Mouse (Mus musculus): ENCODE data around the gene Cyp4f39. TPM values are rescaled to one million over a fixed set of nuclear protein-coding genes. Genes with fewer than 3 reads are reported as not detected.
A peak's percentile ranks its signal among the peaks of the same experiment; 100 is the strongest.

Gene Cyp4f39
- total RNA-seq (2021), result not detected

DNA sequence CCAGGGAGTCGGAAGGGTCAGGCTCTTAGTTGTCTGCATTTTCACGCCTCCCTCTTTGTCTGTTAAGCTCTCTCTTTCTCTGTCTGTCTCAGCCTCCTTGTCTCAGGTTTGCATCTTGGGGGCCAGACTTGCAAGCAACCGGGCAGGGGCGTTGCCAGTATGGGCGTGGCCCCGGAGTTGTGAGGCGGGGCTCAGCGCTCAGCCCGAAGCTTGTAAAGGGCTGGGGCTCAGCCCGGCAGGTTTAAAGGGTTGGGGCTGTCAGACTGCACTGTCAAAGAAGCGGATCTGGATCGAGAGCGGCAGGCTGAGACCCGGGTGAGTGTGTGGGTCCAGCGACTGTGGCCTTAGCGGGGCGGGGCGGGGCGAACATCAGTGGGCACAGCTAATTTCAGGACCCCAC lies at the start of gene Cyp4f39:
Gene Cyp4f39 (plus strand): TSS at position 242 of the 400 bp plus-strand sequence.
- peak; percentile 8 to 11 for DNase-seq

DNA sequence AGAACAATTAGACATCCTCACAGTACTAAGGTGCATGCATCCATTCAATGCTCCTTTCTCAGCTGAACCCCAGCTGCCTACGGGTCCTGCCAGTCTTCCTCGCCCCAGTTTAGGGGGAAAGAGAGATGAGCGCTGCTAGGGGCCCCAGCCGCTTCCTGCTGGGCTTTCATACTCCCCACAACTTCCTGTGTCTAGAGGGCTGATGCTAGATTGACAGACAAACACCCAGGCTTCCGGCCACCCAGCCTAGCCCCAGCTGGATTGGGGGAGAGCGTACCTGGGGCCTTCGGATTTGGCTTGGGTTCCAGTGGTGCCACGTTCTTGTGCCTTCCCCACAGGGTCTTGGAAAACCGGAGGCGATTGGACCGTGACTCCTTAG lies 49.8 kb upstream of the Cyp4f39 start:
- intact Hi-C loops (cut with DNase I), result no loop called here
- no peak for DNase-seq

More for the DNA sequence above, at the start of gene Cyp4f39:
- intact Hi-C loops (cut with DNase I), result no loop called here

DNA sequence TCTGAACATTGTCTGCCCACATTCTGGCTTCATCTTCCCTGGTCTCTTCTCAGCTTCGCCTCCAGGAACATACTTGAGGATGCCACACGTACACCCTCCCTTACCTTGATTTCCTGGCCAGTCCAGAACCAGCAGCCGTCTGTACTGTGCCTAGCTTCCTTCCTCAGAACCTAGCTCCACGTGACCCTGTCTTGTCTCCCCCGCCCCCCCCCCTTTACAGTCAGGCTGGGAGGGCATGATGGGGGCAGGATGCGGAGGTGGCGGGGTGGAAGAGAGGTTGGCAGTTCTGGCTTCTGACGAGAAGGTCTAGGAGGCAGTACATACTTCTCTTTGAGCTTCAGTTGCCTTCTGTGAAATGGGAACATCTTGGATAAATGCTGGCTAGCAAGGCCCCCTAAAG lies 49.1 kb upstream of the Cyp4f39 start, which contains the start of gene Rasal3:
Gene Rasal3 (minus strand): TSS at position 167 of the 400 bp plus-strand sequence.
- intact Hi-C loops (cut with DNase I), result no loop called here
- DNase-seq, result no peak

DNA sequence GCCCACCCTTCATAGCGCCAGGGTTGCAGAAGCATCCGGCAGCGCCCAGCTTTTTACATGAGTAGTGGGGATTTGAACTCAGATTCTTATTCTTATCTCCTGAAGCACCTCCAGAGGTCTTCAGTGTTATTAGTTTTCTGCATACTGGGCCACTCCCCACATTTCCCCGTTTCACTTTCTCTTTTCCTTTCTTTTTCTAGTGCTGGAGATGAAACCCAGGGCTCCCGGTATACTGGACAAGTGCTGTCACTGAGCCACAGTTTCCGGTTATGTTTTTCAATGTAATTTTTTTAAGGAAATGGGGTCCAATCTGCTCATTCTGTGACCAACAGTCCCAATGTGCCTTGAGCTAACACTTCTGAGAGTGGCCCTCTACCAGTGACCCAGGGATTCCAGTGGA lies 40.6 kb upstream of the Cyp4f39 start:
- intact Hi-C loops (cut with DNase I), result no loop called here
- DNase-seq, result no peak

DNA sequence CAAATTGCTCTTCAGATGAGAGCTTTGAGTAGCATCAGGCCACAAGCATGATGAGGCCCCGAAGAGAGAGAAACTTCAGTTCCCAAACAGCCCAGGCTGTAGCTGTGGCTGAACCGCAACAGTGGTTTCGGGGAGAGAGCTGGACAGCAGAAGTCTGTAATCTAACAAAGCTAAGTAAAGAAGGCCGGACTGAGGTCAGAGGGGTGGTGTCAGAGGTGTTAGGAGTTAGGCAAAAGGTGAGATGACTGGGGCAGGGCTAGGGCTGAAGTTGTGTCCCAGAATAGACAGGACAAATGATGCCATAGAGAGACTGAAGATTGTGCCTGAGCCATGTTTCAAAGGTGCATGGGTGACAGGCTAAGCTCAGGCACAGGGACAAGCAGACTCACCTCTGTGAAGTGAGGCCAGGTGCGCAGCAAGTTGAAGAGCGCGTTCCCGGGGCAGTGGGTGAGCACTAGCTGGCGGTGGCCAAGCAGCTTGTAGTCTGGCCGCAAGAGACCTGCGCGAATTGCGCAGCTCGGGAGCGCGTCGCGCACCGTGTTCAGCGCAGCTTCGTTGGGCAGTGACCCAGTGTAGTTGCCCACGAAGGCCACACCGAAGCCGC lies 37.0 kb upstream of the Cyp4f39 start:
- DNase-seq, result no peak
- intact Hi-C loops (cut with DNase I), result no loop called here

DNA sequence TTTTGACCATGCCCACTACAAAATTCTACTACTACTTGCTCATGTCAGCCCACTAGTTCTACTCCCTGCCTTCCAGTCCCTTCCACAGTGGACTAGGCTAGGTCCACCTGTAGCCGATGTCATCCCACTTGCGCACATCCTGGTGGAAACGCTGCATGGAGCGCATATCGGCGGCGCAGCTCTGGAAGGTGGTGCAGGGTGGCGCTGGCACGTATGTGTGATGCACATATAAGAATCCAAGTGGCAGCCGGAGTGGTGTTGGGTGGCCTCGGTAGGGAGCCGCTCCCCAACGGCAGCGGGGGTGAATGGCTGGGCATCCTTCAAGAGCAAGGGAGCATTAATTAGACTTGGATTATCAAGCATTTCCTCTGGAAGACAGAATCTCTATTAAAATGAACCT lies 35.8 kb upstream of the Cyp4f39 start:
- no peak for DNase-seq
- intact Hi-C loops (cut with DNase I), result no loop called here

DNA sequence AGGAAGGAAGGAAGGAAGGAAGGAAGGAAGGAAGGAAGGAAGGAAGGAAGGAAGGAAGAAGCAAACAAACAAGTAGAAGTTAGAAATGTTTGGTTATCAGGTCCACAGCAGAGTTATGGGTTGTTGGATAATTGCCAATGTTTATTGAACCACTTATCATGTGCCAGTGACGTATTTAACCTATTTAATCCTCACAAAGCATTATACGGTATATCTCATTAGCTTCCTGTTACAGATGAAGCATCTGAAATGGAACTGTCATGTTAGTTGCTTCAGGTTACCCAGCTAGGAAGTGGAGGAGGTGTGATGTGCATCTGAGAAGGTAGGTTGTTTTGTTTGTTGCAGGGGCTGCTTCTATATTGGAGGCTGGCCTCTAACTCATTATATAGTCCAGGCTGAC lies 32.5 kb upstream of the Cyp4f39 start:
- DNase-seq, result no peak
- intact Hi-C loops (cut with DNase I), result no loop called here

DNA sequence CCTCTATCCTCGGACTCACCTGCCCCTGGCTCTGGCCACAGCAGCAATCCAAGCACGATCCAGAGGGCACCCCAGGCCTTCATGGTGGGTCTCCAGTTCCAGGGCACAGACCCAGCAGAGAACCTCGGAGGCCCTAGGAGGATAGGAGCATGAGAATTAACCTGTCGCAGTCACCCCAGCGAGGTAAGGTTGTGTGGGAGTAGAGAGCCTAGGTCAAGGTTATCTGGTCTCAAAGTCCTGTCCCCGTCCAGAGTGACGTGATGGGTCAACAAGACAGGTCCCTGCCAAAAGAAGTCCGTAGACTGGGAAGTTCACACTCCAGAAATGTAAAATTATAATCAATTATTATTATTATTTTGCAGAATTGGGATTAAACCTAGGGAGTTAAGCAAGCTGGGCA lies 31.7 kb upstream of the Cyp4f39 start:
- intact Hi-C loops (cut with DNase I), result no loop called here
- no peak for DNase-seq

DNA sequence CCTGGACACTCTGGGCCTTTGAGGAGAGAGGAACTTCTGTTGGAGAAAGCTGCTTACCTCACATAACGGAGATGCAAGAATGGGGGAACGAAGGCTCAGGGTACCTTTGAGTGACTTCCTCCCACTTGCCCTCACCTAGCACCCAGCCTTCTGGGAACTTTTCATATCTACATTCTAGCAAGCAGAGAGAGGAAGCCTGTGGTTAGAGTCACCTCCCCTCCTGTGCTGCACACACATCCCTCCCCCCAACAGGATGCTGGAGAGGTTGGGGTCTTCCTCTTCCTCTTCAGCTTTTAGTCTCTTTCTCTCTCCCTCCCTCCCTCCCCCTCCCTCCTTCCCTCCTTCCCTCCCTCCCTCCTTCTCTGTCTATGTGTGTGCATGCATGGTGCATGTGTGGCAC lies 28.5 kb upstream of the Cyp4f39 start, which contains the start of gene Pglyrp2:
Gene Pglyrp2 (minus strand): TSS at position 134 of the 400 bp plus-strand sequence.
- intact Hi-C loops (cut with DNase I), result no loop called here
- DNase-seq, result no peak

DNA sequence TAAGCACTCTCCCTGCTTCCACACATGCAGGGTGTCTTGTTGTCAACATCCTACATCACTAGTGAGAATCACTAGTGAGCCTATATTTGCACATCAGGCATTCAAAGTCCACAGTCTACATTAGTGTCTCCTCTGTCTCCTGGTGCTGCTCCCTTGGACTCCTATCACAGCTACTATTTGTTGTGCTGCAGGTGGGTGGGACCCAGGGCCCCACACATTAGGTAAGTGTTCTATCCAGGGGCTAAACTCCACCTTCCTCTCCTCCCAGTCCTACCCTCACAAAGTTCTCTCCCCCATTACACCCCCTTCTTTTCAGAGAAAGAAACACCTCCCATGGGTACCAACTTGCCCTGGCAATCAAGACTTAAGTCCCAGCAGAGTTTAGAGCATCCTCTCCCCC lies 25.9 kb upstream of the Cyp4f39 start:
- no peak for DNase-seq
- intact Hi-C loops (cut with DNase I), result no loop called here

DNA sequence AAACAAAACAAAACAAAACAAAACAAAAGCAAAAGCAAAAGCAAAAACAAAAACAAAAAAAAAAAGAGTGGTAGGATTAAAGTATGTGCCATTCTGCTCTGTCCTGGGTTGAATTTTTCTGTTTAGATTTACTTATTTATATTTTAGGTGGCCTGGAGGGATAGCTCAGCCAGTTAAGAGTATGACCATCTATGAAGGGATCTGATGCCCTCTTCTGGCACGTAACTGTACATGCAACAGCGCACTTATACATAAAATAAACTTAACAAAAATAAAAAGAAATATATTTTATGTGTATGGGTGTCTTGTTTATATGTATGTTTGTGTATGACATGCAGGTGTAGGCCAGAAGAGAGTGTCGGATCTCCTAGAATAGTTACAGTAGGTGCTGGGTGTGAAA lies 20.6 kb upstream of the Cyp4f39 start:
- no peak for DNase-seq
- intact Hi-C loops (cut with DNase I), result loop anchor here (1.0 kb wide), 1 partner anchor 83 kb away; no protein-coding TSS in a partner anchor

DNA sequence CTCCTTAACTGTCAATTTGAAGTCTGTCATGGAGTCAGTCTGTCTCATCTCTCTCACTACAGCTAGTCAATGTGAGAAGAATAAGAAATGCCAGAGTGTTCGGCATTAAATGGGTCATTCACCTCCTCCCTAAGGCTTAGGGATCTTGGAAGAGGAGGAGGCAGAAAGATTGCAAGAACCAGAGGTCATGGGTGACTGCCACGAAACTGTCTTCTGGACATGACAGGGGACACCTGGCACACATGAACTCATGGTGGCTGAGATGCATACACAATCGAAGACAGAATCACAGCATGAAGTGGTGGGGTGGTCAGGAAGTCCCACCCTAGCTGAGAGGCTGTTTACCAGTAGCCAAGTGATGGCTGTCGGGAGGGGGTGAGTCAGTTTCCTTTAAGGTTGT lies 18.2 kb upstream of the Cyp4f39 start:
- intact Hi-C loops (cut with DNase I), result no loop called here
- peak; percentile 47 to 53 for DNase-seq

DNA sequence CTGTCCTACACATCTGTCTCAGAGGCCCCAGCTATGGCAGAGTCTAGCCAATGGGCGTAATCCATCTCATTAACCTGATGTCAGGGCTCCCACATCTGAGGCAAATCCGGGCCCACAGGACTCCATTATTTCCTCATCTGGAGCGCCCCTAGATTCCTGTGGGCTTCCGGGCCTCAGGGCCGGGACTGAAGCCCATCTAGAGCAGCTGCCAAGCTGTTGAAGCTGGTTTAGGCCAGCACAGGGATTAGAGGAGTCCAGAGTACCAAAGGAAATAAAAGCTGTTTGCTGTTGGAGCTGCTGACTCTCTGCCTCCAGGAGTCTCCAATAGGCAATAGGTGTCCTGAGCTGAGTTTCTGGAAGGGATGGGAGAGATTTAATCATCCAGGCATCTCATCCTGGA lies 17.4 kb upstream of the Cyp4f39 start:
- intact Hi-C loops (cut with DNase I), result no loop called here
- peak; percentile 8 for DNase-seq

DNA sequence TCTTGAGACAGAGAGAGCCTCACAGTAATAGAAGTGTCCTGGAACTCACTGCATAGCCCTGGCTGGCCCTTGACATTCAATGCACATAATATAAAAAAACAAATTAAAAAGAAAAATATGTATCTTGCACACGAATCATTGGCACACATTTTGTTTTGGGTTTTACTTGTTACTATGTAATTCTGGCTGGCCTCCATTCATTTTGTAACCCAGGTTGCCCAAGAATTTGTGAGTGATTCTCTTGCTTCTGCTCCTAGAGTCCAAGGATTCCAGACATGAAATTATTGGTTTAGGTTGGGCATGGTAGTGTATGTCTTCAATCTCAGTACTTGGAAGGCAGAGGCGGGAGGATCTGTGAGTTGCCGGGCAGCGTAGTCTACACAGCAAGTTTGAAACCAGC lies 15.4 kb upstream of the Cyp4f39 start:
- no peak for DNase-seq
- intact Hi-C loops (cut with DNase I), result no loop called here

DNA sequence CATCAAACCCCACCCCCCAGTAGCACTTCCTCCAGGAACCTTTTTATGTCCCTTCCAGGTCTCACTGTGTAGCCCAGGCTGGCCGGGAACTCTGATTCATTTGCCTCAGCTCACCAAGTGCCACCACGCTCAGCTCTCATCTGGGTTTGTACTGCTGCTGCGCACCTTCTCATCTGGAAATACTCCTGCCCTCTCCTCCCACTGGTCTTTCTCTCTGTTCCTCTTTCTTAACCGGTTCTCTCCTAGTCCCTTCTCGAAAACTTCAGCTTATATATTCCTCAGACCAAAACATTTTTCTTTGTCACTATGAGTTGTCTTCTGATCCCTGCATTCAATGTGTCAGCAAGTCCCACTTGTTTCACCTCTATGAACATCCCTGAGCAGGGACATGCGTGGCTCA lies 9.3 kb upstream of the Cyp4f39 start:
- intact Hi-C loops (cut with DNase I), result no loop called here
- DNase-seq, result no peak

DNA sequence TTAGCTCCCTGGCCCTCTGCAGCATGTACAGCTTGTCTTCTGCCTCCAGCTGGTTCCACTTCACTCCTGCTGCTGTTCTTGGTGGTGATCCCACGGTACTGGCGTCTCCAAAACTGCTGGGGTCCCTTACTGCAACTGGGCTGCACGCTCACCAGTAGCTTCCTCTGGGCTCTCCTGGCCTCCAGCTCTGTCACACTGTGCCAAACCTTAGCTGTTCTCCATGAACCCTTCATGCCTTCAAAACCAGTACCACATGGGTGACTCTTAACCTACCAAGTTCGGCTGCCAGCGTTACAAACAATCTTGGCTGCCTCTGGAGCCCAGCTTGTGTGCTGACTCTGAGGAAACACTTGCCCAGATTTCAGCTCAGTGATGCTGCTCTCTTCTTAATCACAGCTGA lies 7.5 kb upstream of the Cyp4f39 start:
- intact Hi-C loops (cut with DNase I), result no loop called here
- peak; percentile 16 to 50 for DNase-seq

DNA sequence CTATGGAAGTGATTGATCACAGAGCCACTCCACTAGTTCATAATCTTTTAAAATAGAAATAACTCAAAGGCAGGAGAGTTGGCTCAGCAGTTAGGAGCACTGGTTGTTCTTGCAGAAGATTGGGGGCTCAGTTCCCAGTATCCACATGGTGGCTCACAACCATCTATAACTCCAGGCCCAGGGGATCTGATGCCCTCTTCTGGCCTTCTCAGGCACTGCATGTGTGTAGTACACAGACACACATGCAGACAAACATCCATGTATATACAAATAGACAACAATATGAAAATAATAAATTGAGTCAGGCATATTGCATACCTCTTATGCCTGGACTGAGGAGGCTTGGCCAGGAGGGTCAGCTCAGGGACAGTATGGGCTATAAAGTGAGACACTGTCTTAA lies 5.3 kb upstream of the Cyp4f39 start:
- DNase-seq, result no peak
- intact Hi-C loops (cut with DNase I), result no loop called here

DNA sequence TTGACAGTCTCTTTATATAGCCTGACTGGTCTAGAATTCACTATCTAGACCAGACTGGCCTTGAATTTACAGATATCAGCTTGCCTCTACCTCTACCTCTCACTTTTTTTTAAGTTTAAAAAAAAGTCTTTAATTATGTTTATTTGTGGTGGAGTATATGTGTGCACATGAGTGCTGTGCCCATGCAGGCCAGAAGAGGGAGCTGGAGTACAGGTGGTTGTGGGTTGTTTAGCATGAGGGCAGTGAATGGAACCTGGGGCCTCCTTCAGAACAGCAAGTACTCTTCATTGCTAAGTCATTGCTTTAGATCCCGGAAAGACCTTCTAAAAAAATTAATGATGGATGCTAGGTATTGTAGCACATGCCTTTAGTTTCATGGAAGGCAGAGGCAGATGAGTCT lies 3.5 kb upstream of the Cyp4f39 start:
- intact Hi-C loops (cut with DNase I), result no loop called here
- no peak for DNase-seq

DNA sequence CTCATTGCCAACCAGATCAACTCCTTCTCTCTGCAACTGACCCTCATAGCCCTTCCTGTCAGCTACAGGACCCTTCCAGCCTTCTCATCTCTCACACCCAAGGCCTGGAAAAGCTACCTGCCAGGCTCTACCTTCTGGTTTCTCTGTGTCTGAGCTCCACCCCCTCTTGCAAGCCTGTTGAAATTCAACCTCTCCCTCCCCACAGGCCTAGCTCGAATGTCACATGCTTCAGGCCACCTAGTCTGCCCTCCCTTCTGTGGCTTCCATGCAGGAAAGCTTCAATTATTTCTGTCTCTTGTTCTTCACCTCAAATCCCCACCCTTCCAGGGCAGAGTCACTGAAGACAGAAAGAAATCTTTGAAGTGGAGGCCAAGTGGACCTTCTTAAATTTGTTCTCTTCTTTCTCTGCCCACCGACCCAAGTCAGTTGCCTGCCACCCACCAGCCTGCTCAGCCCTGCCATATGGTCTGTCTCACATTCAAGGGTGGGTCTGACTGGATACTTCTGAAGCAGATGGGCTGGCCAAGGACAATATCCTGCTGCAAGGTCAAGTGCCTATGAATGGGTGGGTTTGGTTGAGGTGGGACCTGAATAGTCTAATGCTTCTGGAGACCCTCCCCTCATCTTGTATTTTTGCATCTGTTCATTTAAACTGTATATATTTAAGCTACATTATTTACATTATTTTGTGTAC lies 1.5 kb upstream of the Cyp4f39 start:
- DNase-seq, result no peak
- intact Hi-C loops (cut with DNase I), result no loop called here

DNA sequence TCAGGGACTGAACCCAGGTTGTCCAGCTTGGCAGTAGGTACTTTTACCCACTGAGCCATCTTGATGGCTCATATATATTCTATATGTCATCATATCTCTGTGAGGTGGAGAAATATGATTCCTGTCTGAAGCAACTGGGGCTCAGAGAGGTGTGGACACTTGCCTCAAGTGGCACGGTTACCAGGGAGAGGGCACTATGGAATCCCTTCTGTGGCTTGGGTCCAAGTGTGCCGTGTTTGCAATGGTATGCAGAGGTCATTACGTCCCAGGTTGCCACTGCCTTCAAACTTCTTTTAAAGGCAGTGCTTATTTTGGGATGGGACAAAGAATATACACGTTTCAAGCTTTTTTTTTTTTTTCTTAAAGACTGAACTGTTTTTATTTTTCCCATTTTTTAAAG lies 1.7 kb downstream of the Cyp4f39 start:
- no peak for DNase-seq
- intact Hi-C loops (cut with DNase I), result no loop called here

DNA sequence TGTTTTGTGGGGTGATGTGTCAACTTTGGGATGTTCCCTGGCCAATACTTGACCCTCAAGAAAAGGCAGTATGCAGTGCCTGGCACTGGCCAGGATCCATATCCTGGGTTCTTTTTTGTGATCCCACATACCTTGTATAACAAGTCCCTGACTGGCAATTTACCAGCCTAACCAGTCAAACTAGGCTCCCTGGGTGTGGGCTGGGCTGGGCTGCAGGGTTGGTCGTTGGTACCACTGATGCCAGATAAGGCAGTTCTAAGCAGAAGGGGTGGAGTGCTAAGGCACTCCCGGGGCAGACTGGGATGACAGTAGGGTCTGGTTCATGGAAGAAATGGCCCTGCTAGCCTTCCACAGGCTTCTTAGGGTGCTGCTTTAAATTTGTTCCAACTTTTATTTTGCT lies 2.5 kb downstream of the Cyp4f39 start:
- intact Hi-C loops (cut with DNase I), result no loop called here
- DNase-seq, result no peak

DNA sequence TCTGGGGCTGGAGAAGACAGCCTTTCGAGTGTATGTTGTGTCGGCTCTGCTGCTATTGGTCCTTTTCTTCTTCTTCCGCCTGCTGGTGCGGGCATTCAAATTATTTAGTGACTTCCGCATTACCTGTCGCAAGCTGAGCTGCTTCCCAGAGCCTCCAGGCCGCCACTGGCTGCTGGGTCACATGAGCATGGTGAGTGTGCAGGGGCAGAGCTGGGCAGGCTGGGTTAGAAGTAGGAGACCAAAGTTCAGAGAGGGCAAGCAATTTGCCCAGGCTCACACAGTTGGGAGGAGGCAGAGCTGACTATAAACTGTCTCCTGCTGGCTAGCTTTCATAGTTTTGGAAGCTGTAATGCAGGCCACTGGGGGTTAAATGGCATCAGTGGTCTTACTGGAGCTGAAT lies 16.0 kb downstream of the Cyp4f39 start:
- intact Hi-C loops (cut with DNase I), result no loop called here
- DNase-seq, result no peak

DNA sequence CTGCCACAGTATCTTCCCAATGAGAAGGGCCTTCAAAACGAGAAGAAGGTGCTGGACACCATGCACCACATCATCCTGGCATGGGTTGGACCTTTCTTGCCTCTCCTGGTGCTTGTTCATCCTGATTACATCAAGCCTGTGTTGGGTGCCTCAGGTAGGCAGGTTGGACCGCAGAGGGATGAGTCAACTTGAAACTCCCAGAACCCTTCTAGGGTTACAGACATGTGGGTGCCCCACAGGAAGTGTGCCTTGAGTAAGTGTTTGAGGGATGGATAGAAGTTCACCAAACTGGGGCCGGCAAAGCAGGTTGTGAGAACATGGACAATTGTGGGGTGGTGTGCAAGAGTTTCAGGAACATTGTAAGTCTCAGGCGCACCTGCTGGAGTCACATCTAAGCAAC lies 18.3 kb downstream of the Cyp4f39 start:
- no peak for DNase-seq
- intact Hi-C loops (cut with DNase I), result no loop called here
